Mouse (Mus musculus) inflammation-experienced regulatory T-cells, adult 6 months (primary cell): ENCODE results near the gene Gm28230. TPM values are rescaled to one million over a fixed set of nuclear protein-coding genes. Genes with fewer than 3 reads are reported as not detected.

Source experiments
- ATAC-seq: one replicate; pipeline ENCODE4 v1.8.0; 2017
- polyA plus RNA-seq, 3 experiments: library from polyadenylated mRNA; unstranded; fragments of 100-300 nt; shearing (Covaris generic); gene quantifications; one replicate each; pipeline ENCODE4 v1.2.1; 2017

Gene Gm28230
- polyA plus RNA-seq, 3 experiments from 2014 or later, result not detected

DNA sequence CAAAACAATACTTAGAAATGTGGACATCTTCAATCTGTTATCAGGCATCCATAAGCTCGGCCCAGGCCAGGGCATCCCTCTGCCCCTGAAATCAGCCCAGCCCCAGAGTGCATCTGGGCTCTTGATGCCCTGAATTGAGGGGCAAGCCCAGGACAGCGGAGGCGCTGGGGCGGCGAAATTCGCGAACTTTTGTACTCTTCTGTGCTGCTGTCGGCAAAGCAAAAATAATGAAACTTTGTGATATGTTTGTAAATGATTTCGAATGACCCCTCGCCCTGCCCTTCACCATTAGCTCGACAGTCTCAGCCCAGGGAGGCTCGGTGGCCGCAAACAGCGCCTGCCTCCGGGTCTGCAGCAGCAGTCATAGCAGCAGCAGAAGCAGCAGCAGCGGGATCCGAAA is 1.4 kb upstream of the Gm28230 start:
- no peak for ATAC-seq

DNA sequence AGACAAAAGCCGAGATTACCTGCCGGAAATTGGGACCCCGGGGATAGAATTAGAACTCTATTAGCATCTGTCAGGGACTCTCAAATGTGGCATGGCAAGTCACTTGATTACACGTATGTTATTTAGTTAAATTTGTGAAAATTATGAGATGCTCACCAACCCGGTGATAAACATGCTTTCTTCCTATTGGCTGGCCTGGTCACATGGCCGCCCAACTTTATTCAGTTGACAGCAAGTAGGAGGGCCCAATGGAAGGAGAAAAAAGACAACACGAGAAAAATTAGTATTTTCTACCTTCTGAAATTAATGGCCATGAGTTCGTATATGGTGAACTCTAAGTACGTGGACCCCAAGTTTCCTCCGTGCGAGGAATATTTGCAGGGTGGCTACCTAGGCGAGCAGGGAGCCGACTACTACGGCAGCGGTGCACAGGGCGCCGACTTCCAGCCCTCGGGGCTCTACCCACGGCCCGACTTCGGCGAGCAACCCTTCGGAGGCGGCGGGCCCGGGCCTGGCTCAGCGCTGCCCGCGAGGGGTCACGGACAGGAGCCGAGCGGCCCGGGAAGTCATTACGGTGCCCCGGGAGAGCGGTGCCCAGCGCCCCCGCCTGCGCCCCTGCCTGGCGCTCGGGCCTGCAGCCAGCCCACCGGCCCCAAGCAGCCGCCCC is 578 bp downstream of the Gm28230 start:
- no peak for ATAC-seq

DNA sequence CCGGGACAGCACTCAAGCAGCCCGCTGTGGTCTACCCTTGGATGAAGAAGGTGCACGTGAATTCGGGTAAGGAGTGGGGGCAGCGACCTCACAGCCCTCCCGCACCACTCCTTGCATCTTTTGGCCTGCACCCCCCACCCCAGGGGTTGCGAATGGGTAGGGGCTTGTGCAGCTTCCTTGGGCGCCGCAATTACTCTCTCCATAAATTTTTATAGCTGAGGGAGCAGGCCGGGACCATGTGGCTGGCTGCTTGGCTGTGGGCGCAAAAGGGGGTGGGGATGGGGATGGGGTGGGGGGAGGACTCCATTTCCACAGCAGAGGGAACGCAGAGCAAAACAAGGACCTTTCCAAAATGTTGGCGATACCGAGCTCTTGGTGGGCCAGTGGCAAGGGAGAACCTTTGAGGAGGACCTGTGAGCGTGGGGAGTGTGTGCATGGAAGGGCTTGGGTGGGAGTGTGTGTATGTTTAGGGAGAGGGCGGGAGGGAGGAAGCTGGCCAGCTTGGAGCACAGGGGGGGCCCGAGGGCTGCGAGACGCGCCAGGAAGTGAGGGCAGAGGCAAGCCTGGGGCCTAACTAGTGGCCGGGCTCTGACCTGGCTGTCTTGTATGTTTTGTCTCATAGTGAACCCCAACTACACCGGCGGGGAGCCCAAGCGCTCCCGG is 1.2 kb downstream of the Gm28230 start:
- no peak for ATAC-seq

DNA sequence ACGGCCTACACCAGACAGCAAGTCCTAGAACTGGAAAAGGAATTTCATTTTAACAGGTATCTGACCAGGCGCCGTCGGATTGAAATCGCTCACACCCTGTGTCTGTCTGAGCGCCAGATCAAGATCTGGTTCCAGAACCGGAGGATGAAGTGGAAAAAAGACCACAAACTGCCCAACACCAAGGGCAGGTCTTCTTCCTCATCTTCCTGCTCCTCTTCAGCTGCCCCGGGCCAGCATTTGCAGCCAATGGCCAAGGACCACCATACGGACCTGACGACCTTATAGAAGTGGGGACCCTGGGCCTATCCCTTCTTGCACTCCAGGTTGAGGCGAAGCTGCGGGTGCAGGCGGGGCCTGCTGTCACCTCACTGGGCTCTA is 1.8 kb downstream of the Gm28230 start:
- no peak for ATAC-seq

DNA sequence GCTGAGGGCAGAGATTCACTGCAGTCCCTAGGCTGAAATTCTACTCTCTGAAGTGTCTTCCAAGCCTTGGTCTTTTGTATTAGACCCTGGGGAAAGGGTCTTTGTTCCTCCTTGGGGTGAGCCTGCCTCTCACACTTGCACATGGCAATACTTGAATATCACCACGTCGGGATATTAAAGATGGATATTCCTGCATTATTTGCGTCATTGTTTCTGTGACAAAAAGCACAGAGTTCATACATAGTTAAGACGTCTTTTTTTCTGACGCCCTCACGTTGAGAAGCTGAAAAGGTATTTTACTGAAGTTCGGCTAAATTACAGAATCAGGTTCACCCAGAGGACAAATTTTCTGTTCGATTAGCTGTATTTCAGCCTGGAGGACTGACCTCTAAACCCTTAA is 3.8 kb downstream of the Gm28230 start:
- ATAC-seq, result no peak

DNA sequence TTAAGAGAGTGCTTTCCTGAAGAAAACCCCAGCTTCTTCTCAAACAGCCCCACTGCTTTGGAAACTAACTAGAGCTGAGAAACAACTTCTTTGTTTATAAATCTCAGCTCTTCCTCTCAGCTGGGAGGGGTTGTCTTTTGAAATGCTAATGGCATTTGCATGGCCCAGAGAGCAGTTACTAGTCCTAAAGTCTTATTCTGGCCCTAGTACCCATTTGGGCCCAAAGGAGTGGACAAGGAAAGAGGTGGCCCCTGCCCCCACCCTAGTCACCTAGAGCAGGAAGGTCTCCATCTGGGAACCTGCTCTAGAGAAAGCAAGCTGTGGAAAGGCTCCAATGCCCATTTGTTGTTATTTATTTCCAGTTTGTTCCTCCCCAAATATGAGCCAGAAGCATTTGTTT is 4.5 kb downstream of the Gm28230 start:
- ATAC-seq, result no peak

DNA sequence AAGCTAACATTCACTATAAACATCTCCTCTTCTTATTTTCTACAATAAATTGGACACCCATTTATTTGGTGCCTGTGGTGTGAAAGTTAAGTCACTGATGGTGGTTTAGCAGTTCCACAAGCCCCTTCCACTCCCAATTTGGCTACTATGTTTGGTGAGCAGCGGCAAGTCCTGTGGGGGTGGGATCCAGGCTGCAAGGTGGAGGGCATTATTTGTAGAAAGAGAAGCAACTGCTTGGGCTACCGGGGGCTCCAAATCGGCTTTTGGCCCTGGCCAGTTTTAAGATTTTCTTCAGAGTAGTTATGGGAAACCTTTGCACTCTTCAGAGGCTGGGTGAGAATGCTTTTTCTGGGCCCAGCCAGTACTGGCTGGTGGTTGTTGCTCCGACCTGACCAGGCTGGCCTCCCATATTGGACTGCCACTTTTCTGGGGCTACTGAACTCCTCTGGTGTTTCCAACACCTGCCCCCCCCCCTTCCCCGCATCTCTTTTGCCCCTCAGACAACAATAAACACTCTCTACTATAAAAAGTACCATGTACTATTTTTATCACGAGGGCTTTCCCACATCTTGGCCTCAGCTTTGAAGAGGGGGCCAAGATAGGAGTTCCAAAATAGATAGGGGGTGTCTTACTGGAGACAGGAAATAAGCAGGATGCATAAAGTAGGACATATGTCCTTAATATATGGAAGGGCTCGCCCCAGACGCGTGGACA is 5.4 kb downstream of the Gm28230 start:
- no peak for ATAC-seq

DNA sequence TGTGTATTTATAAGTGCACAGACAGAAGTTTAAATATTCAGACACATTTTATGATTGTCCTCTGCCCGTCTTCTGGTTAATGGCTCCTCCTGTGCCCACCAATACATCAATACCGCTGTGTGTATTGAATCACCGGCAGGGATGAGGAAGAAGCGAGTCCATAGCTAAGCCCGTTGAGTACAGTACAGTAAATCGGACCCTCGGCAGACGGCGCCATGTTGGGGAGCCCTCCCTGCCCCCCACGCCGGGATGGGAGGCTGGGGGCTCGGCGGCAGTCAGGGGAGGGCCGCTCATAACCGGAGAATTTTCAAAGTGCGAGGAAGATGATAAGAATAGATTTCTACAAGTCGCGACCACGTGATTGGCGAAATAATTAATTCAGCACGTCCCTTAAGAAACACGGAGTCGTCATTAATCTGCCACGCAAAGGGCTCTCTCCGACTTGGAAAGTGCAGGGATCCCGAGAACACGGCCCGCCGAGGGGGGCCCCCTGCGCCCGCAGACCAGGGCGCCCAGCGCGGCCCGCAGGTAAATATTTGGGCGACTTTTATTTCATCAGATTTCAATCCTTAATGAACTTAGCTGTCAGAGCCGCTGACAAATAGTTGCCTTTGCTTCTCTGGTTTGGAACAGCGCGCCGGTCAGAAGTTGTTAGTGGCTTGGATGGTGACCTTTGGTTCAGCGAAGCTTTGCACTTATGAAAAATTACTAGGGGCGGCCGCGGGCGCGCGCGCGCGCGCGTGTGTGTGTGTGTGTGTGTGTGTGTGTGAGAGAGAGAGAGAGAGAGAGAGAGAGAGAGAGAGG is 6.2 kb downstream of the Gm28230 start:
- ATAC-seq, result no peak

DNA sequence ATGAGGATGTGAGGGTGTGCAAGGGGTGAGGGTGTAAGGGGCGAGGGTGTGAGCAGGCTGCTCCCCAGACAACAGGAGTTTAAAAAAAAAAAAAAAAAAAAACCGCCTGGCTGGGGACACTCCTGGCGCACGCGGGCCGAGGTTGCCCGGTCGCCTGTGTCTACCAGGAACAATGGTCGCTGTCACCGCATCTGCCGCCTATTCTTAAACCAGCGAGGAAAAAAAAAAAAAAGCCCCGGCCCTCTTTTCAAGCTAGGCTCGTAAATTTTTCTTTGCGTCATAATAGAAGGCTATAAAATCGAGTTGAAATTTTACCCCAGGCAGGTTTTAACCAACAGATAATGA is 6.8 kb downstream of the Gm28230 start:
- no peak for ATAC-seq

DNA sequence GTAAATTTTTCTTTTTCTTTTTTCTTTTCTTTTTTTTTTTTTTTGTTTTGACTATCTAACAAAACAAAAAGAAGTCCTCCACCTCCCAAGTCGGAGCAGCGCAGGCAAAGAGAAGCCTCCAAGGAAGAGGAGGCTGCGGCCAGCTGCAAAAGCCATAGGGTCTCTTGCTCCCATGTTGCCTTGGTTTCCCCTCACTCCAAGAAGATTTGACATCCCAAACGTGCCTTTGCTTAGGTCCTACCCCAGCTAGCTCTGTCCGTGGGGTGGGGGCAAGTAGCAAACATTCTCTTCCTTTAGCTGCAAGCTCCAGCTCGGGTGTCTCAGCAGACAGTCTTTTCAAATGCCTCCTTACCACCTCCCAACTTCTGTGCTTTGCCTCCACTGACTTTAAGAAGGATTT is 7.2 kb downstream of the Gm28230 start:
- ATAC-seq, result no peak

DNA sequence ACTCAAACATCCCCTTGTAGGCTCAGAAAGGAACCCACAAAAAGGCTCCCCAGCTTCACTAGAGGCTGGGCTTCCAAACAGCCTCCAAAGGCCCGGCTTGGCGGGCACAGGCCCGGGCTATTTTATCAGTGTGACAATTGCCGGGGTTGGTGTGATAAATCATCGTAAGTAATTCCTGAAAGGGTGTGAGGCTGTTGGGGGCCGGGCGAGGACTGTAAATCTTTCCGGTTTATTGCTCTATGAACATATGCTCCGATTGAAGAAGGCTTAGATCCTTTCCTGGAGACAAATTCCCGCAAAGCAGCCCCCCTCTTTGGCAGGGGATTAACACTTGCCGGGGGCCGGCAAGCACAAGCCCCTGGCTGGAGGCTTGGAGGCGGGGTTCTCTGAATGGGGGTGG is 7.9 kb downstream of the Gm28230 start:
- ATAC-seq, result no peak

DNA sequence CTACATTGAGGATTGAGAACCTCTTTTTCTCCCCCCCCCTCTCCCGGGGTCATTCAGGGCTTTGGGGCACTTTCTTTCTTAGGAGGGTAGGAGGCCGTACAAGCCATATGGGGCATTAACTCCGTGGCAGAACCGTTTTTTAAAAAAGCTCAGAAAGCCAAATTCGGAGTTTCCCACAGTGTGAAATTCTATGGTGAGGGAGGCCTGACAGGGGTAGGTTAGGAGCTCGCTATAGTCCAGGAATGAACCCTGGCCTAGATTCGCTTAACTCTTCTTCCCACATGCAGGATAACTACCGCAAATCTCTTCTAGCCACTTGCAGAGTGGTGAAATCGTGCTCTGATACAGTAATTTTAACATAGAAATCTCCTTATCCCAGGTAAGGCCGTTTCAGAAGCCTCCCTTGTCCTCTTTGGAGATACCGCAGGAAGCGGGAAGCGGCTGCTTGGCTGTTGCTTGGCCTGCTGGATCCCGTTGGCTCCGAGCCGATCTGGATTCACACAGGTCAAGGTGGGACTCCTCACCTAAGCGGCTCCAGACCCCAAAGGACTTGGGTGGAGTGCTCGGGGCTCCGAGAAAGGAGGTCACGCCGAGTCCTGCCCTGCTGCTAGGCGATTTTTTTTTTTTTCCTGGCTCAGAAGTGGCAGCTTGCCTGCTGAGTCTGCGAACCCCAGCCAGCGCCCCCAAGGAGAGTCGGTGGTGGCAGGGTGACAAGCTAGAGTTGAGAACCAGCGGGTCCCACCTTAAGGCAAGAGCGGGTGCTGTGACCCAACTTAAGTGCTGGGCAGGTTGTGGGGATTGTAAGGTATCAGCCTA is 8.7 kb downstream of the Gm28230 start:
- no peak for ATAC-seq

DNA sequence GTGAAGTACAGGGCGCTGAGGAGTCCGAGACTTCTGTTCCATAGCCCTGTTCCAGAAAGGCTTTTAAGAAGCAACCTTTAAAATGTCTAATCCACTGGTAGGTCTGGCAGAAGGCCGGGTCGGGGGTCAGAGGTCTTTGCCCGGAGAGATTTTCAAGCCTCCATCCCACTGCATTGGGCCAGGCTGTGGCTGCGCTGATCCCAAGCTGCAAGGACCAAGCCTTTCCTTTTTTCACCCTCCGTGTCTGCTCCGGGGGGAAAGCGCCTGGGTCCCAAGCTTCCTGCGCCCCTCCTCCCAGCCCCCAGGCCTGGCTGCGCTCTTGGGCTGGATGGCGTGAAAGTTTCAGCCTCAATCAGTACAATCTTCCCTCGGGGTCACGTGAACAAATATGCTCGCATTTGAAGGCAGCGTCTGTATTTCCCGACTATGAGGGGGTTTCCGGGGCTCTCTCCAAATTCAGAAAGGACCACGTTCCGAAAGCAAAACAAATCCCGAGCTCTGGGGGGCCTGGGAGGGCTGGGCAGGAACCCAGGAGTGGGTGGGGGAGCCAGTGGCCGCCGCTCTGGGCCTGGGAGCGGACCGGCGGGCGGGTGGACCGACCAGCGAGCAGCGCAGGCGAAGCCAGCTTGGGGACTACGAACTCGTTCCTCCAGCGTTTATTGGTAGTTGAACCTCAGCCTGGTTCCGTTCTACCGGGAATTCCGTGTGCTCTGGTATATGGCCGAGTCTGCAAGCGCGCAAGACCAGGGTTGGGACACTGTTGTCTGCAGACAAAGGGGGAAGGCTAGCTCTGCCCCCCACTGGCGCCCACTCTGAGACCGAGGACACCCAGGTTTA is 9.5 kb downstream of the Gm28230 start:
- no peak for ATAC-seq

DNA sequence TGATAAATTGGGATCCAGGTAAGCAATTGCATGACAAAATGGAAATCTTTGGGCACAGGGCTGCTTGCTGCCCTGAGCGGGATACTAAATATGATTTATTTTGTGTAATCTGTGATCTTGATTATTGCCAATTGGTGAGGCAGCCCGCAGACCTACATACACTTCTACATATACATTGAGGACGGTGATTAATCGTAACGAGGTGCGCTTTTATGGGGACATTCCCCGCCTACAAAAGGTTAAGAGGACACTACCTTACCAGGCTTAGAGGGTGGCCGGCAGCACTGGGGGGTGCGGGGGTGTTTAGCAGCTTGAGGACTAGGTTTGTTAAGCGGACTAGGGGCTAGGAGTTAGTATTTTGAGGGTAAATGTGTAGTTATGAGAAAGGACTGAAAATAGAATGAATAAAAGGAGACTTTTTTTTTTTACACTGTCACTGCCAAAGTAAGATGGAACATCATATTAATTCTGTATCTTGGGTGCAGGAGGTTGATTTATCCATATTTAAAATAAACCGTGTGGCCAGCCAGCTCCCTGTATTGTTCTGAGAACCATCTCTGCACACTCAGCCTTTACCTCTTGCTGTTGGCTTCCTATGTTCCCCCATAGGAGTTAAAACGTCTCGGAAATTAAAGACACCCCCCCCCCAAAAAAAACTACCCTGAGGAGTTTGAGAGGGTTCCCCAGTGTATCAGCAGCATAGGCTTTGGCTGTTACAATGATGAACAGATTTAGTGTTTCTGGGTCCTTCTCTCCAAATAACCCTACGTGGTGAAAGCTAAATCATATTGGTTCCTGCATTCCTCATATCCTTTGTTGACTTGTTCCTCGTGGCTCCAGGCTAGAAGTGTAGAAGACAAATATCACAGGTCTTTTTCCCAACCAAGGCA is 10.4 kb downstream of the Gm28230 start:
- ATAC-seq, result no peak

DNA sequence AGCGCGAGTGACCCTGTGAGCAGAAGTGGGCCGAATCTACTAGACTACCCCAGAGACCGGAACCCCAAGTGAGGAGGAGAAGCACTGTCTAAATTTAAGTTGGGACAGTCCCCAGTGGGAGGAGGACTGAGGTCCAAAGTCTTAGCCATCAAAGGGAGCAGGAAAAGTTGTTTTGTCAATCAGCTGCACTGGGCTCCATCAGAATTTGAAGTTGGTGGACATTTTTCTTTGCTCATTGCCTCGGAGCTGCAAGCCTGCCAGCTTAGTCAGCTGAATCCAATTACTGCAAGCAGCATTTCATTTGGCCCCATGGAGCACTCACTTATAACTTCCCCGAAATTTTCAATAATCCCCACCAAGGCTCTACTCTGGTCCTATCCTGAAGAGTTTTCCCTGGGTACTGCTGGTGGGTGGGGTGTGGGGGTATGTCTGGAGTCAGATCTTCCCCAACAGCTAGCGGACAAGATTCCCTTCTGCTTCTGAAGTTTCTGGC is 11.1 kb downstream of the Gm28230 start:
- no peak for ATAC-seq

DNA sequence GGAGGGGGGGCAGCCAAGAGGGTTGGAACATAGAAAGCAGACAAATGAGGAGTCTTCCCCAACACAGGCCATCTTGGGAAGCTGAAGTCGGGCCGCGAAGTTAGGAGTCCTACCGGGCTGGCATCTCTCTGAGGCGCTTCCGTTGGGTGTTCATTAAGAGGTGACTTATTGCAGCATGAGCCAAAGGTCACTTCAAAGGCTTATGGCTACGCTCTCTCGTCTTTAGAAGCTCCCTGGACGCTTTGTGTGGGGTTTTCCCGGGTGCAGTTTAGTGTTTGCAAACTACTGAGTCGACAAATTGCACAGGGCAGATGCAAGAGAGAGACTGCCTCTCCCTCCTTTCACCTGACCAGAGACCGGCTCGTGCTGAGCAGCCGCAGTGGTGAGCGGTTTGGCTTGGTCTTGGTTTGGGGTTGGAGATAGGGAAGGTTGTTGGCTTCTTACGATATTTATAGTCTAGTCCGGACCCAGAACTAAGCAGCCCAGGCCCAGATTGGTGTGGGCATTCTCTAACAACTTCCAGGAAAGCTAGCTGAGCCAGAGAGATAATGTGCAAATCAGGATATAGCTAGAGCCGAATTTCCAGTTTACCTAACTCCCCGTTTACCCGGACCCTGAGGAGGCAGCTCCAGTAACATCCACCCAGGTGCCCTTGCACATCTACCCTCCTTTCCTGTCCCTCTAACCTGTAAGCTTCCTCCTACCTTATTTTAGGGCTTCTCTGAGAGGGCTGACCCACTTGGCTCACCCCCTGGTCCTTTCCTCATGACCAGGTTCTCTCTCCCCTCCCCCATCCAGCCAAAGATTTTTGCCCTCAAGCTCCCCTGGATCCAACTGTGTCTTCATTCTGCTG is 12.3 kb downstream of the Gm28230 start:
- ATAC-seq, result no peak

DNA sequence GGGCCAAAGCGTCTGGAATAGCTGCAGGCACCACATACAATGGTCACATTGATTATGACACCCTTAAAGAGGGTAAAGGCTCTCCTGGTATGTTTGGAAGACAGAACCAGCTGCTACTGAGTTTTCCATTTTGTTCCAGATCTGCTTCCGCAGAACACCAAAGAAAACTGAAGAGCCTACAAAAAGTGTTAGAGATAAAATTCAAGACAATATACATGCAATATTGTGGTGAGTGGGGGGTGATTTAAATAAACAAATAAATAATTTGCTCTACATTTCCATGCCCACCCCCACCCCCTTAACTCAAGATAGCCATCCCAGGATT is 12.9 kb downstream of the Gm28230 start:
- ATAC-seq, result no peak

DNA sequence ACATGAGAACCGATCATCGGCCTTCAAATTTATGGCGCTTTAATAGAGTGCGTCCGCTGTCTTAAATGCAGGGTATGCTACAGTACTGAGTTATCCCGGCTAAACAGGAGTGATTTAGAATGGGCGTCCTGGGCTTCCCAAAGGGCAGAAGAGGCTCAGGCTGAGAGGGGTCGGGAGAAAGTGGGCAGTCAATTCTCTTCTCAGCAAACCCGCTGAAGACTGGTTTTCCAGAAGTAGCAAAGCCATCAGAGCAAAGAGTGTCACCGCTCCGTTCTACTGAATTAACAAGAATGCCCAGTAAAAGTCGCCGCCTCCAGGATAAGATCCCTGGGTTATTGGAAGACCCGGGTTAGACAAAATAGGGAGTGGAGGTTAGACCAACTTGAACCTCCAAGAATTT is 13.3 kb downstream of the Gm28230 start:
- no peak for ATAC-seq

DNA sequence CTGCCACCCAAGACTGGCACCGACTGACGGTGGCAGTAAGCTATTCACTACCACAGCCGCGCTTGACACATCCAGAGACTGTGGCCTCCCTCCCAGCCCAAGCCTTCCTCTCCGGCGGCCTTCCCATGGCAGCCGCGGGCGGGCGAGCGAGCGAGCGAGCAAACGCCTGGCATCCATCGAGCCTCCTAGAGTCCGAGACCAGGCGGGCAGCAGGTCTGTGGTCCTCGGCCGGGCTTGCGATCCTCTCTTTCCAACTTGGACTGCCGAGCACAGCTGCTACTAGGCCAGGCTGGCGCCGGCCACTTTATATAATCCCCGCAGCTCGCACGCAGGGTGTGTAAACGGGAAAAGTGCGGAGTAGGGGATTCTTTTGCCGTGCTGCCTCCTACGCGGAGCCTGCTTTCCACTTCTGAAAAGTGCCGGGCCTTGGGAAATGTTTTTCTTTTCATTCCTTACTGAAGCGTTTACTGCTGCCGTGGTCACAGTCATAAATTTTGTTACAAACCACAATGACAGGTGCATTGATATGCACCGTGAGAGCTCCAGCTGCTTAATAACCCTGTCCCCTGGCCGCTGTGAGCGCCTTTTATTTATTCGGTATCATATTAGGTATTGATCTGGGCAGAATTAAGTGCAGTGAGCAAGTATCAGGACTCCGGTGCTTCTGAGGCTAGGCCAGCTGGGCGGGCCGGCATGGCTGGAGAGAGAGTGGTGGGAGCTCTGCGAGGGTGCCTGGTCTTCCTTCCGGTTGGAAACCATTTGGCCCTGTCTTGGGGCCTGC is 14.0 kb downstream of the Gm28230 start:
- no peak for ATAC-seq
